29 mouse cellular contexts compared by ENCODE assay signal in the genomic region with DNA sequence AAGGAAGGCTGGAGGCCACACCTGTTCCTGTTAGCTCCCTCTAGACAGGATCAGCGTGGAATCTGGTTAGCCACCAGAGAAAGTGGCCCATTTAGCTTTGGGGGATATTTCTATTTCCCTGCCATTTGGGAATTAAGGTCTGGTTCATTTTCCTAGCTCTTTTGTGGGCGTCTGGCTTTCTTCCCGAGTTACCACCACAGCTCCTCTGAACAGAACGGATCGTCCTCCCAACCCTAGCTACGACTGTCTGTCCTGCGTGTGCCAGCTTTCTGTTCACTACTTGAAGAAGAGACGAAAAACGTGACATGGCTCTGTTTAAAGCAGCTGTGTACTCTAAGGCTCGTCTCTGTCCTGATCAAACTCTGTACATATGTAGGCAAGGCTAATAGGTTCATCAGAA. TPM values are rescaled to one million over a fixed set of nuclear protein-coding genes. Genes with fewer than 3 reads are reported as not detected.
DNase-seq lines count a peak whose midpoint lies in the region; ATAC-seq and TF ChIP-seq lines count a peak whose summit lies in the region.
"Had no signal": no experiment of that assay in that cellular context is flagged by ENCODE, and none has a peak within 500 bp of the region (broad histone marks: within the 10 kb centered on the region; RNA-seq: fewer than 3 reads in every experiment).

No protein-coding gene starts in this region.

- H3K4me1 ChIP-seq in liver, embryonic 13.5 days (replicated peaks) = peaks cover 91% of the 10 kb centered on the region
- peaks cover 50% of the 10 kb centered on the region for H3K4me1 ChIP-seq in liver, embryonic 11.5 days (replicated peaks; ENCODE audit: control insufficient read depth, insufficient read depth, low read length)
- peaks cover 13% of the 10 kb centered on the region; the same call in 1 of the 2 replicates for H3K4me1 ChIP-seq in small intestine, adult 2 months (ENCODE audit: control insufficient read depth, insufficient read depth, insufficient read length, low read length)
- H3K4me1 ChIP-seq in midbrain, embryonic 13.5 days (replicated peaks) = peaks cover 37% of the 10 kb centered on the region

- H3K4me3 ChIP-seq in liver, embryonic 13.5 days (replicated peaks) = no peak overlapping the region
- H3K4me3 ChIP-seq in liver, embryonic 11.5 days (ENCODE audit: low read depth, low read length) = no peak overlapping the region
- H3K4me3 ChIP-seq in small intestine, adult 2 months (ENCODE audit: low read depth, low read length) = no peak overlapping the region
- H3K4me3 ChIP-seq in midbrain, embryonic 13.5 days (replicated peaks) = no peak overlapping the region
- H3K4me3 ChIP-seq: embryonic facial prominence, embryonic 10.5 days; forebrain, embryonic 12.5 days; kidney, embryonic 15.5 days; limb, embryonic 15.5 days; midbrain, embryonic 10.5 days; neural tube, embryonic 13.5 days had no signal

- peak overlapping the region; percentile 88 for H3K27ac ChIP-seq in liver, embryonic 13.5 days
- H3K27ac ChIP-seq in liver, embryonic 11.5 days (ENCODE audit: low read depth, low read length) = no peak overlapping the region; the same call in 1 of the 2 replicates
- H3K27ac ChIP-seq in small intestine, adult 2 months (ENCODE audit: insufficient read depth, low read depth, low read length) = peak overlapping the region; percentile 98
- H3K27ac ChIP-seq in midbrain, embryonic 13.5 days = no peak overlapping the region
- H3K27ac ChIP-seq: embryonic facial prominence, embryonic 10.5 days; forebrain, embryonic 12.5 days; hindbrain, embryonic 14.5 days; midbrain, embryonic 10.5 days had no signal

- H3K9ac ChIP-seq in liver, embryonic 13.5 days = no peak overlapping the region
- no peak overlapping the region for H3K9ac ChIP-seq in liver, embryonic 11.5 days (ENCODE audit: low read depth, low read length)
- H3K9ac ChIP-seq in midbrain, embryonic 13.5 days (replicated peaks) = no peak overlapping the region
- H3K9ac ChIP-seq: forebrain, embryonic 12.5 days; hindbrain, embryonic 14.5 days; kidney, embryonic 15.5 days; limb, embryonic 15.5 days; neural tube, embryonic 13.5 days had no signal

- no peak overlapping the region for H3K4me2 ChIP-seq in liver, embryonic 13.5 days
- no peak overlapping the region; the same call in 1 of the 2 replicates for H3K4me2 ChIP-seq in liver, embryonic 11.5 days
- H3K4me2 ChIP-seq in midbrain, embryonic 13.5 days (replicated peaks) = no peak overlapping the region
- H3K4me2 ChIP-seq: forebrain, embryonic 12.5 days; hindbrain, embryonic 14.5 days; kidney, embryonic 15.5 days; limb, embryonic 15.5 days; neural tube, embryonic 13.5 days had no signal

- DNase-seq in frontal cortex, postnatal 25 days (ENCODE audit: low spot score in 2 of 2) = no peak
- no peak for DNase-seq in liver, embryonic 13.5 days
- no peak for DNase-seq in liver, embryonic 11.5 days (ENCODE audit: low spot score)
- peak; percentile 45 to 74 for DNase-seq in layer of hippocampus, adult 8-10 months (ENCODE audit: low spot score in 2 of 2)
- DNase-seq: adrenal gland, postnatal 14 days; cerebellum, adult 18-20 months; cerebellum, postnatal 36 days; gastrocnemius, postnatal 14 days; heart, adult 18-20 months; heart, postnatal 36 days; kidney, postnatal 4 days; thymus, postnatal 14 days had no signal

- peak; percentile 39; the same call in 1 of the 2 replicates for ATAC-seq in frontal cortex, adult (ENCODE audit: low TSS enrichment)
- no peak for ATAC-seq in liver, embryonic 13.5 days (ENCODE audit: low read depth)
- no peak for ATAC-seq in liver, embryonic 11.5 days (replicated peaks; ENCODE audit: low FRiP score)
- ATAC-seq in midbrain, embryonic 13.5 days = no peak
- ATAC-seq: CD4-positive, CD25-positive, alpha-beta regulatory T cell, adult 4 months had no signal

- 85% methylated on average over 10 of the region's 10 CpGs for WGBS in liver, embryonic 13.5 days (ENCODE audit: insufficient replicate concordance)
- WGBS in liver, embryonic 11.5 days = 90% methylated on average over 10 of the region's 10 CpGs
- 92% methylated on average over 10 of the region's 10 CpGs for WGBS in small intestine, adult 2 months
- 86% methylated on average over 10 of the region's 10 CpGs for WGBS in midbrain, embryonic 13.5 days

- no peaks in the 10 kb centered on the region for H3K27me3 ChIP-seq in liver, embryonic 13.5 days
- no peaks in the 10 kb centered on the region for H3K27me3 ChIP-seq in liver, embryonic 11.5 days (replicated peaks; ENCODE audit: control insufficient read depth, insufficient read depth, low read length)
- no peaks in the 10 kb centered on the region for H3K27me3 ChIP-seq in small intestine, adult 2 months (ENCODE audit: control insufficient read depth, insufficient read depth, low read length)
- H3K27me3 ChIP-seq in midbrain, embryonic 13.5 days = no peaks in the 10 kb centered on the region
- H3K27me3 ChIP-seq: forebrain, embryonic 12.5 days; kidney, embryonic 15.5 days; limb, embryonic 15.5 days; neural tube, embryonic 13.5 days had no signal

- no peak for TF ChIP-seq POLR2A in small intestine, adult 2 months (IDR thresholded peaks at IDR 0.05; ENCODE audit: low read depth, low read length)

- H3K36me3 ChIP-seq in liver, embryonic 13.5 days = peaks cover 43% of the 10 kb centered on the region
- H3K36me3 ChIP-seq in liver, embryonic 11.5 days (ENCODE audit: control insufficient read depth, insufficient read depth, low read length) = peaks cover 8% of the 10 kb centered on the region; the same call in 1 of the 2 replicates
- peaks cover 6% of the 10 kb centered on the region for H3K36me3 ChIP-seq in small intestine, adult 2 months (ENCODE audit: control insufficient read depth, insufficient read depth, low read length)
- peaks cover 19% of the 10 kb centered on the region for H3K36me3 ChIP-seq in midbrain, embryonic 13.5 days

- TF ChIP-seq CTCF in small intestine, adult 2 months (IDR thresholded peaks at IDR 0.05; ENCODE audit: extremely low read depth, insufficient read length, insufficient replicate concordance, low read depth, low read length) = no peak

- no peaks in the 10 kb centered on the region for H3K9me3 ChIP-seq in liver, embryonic 13.5 days (replicated peaks)
- H3K9me3 ChIP-seq in liver, embryonic 11.5 days (ENCODE audit: control insufficient read depth, low read length) = no peaks in the 10 kb centered on the region
- no peaks in the 10 kb centered on the region for H3K9me3 ChIP-seq in midbrain, embryonic 13.5 days
- H3K9me3 ChIP-seq: embryonic facial prominence, embryonic 10.5 days; forebrain, embryonic 12.5 days; kidney, embryonic 15.5 days; limb, embryonic 15.5 days; midbrain, embryonic 10.5 days; neural tube, embryonic 13.5 days had no signal

RNA-seq across cellular contexts. Expression of a gene that starts 5.7 kb away (rescaled TPM):
- 47.0 and 57.9 TPM in 2 replicates for polyA plus RNA-seq in liver, embryonic 13.5 days (2015; fragmentation: Nextera tagmentation; extraction: Ambion mirVana)
- 87.9 and 96.5 TPM in 2 replicates for polyA plus RNA-seq in liver, embryonic 11.5 days (2014; fragmentation: Nextera tagmentation; extraction: Ambion mirVana)
- 10 to 100 TPM; 63.1 to 72.1 (median 63.7) TPM for total RNA-seq in layer of hippocampus, adult 8-10 months (2022)
- 25.2 and 29.1 TPM in 2 replicates for polyA plus RNA-seq in small intestine, adult 2 months (2012; rRNA removed)
- polyA plus RNA-seq in midbrain, embryonic 13.5 days (2015; fragmentation: Nextera tagmentation; extraction: Ambion mirVana) = 76.2 and 77.0 TPM in 2 replicates

RNA-seq across cellular contexts. Expression of a gene that starts 24.0 kb away (rescaled TPM):
- polyA plus RNA-seq in liver, embryonic 13.5 days (2015; fragmentation: Nextera tagmentation; extraction: Ambion mirVana) = not detected in 2 replicates
- not detected in 2 replicates for polyA plus RNA-seq in liver, embryonic 11.5 days (2014; fragmentation: Nextera tagmentation; extraction: Ambion mirVana)
- total RNA-seq in layer of hippocampus, adult 8-10 months (2022) = not detected
- not detected in 2 replicates for polyA plus RNA-seq in small intestine, adult 2 months (2012; rRNA removed)
- polyA plus RNA-seq in midbrain, embryonic 13.5 days (2015; fragmentation: Nextera tagmentation; extraction: Ambion mirVana) = not detected in 2 replicates
- total RNA-seq: adrenal gland, postnatal 14 days; gastrocnemius, postnatal 14 days; heart, adult 18-20 months; heart, postnatal 36 days; left cerebral cortex, postnatal 25 days; MEL had no signal
- polyA plus RNA-seq: CD4-positive, CD25-positive, alpha-beta regulatory T cell, adult 4 months; embryonic facial prominence, embryonic 10.5 days; forebrain, embryonic 12.5 days; heart, embryonic 14.5 days; hindbrain, embryonic 14.5 days; intestine, embryonic 14.5 days; kidney, embryonic 15.5 days; limb, embryonic 15.5 days; lung, embryonic 16.5 days; macrophage; midbrain, embryonic 10.5 days; neural tube, embryonic 13.5 days had no signal

RNA-seq across cellular contexts. Expression of a gene that starts 40.2 kb away (rescaled TPM):
- 0.03 TPM in 1 of 2 replicates, not detected in the other for polyA plus RNA-seq in liver, embryonic 13.5 days (2015; fragmentation: Nextera tagmentation; extraction: Ambion mirVana)
- 0.06 and 0.11 TPM in 2 replicates for polyA plus RNA-seq in liver, embryonic 11.5 days (2014; fragmentation: Nextera tagmentation; extraction: Ambion mirVana)
- under 1 TPM; 0.18 to 0.47 (median 0.22) TPM for total RNA-seq in layer of hippocampus, adult 8-10 months (2022)
- not detected in 2 replicates for polyA plus RNA-seq in small intestine, adult 2 months (2012; rRNA removed)
- polyA plus RNA-seq in midbrain, embryonic 13.5 days (2015; fragmentation: Nextera tagmentation; extraction: Ambion mirVana) = 0.07 and 0.12 TPM in 2 replicates
- total RNA-seq: adrenal gland, postnatal 14 days; gastrocnemius, postnatal 14 days; heart, adult 18-20 months; heart, postnatal 36 days; MEL had no signal
- polyA plus RNA-seq: CD4-positive, CD25-positive, alpha-beta regulatory T cell, adult 4 months; heart, embryonic 14.5 days; kidney, embryonic 15.5 days; limb, embryonic 15.5 days; lung, embryonic 16.5 days; macrophage had no signal

RNA-seq across cellular contexts. Expression of a gene that starts 42.1 kb away (rescaled TPM):
- not detected in 2 replicates for polyA plus RNA-seq in liver, embryonic 13.5 days (2015; fragmentation: Nextera tagmentation; extraction: Ambion mirVana)
- polyA plus RNA-seq in liver, embryonic 11.5 days (2014; fragmentation: Nextera tagmentation; extraction: Ambion mirVana) = not detected in 2 replicates
- under 1 TPM in 2 of 4 experiments, not detected in 2; 0.09 to 0.18 TPM for total RNA-seq in layer of hippocampus, adult 8-10 months (2022)
- not detected in 2 replicates for polyA plus RNA-seq in small intestine, adult 2 months (2012; rRNA removed)
- polyA plus RNA-seq in midbrain, embryonic 13.5 days (2015; fragmentation: Nextera tagmentation; extraction: Ambion mirVana) = not detected in 2 replicates
- total RNA-seq: adrenal gland, postnatal 14 days; gastrocnemius, postnatal 14 days; heart, postnatal 36 days; MEL had no signal
- polyA plus RNA-seq: CD4-positive, CD25-positive, alpha-beta regulatory T cell, adult 4 months; embryonic facial prominence, embryonic 10.5 days; forebrain, embryonic 12.5 days; heart, embryonic 14.5 days; hindbrain, embryonic 14.5 days; intestine, embryonic 14.5 days; limb, embryonic 15.5 days; lung, embryonic 16.5 days; macrophage; midbrain, embryonic 10.5 days; neural tube, embryonic 13.5 days had no signal

Comparison
In these comparisons a context has a peak if more than half of its experiments do, and no peak if none do; other contexts are left out.
1. H3K27ac ChIP-seq: peak in liver, embryonic 13.5 days (single experiment) and small intestine, adult 2 months (single experiment); none in liver, embryonic 11.5 days (single experiment) and midbrain, embryonic 13.5 days (single experiment).
2. DNase-seq: peak in layer of hippocampus, adult 8-10 months (2 of 2); none in frontal cortex, postnatal 25 days (0 of 2), liver, embryonic 13.5 days (single experiment) and liver, embryonic 11.5 days (single experiment).